In the genomic region with DNA sequence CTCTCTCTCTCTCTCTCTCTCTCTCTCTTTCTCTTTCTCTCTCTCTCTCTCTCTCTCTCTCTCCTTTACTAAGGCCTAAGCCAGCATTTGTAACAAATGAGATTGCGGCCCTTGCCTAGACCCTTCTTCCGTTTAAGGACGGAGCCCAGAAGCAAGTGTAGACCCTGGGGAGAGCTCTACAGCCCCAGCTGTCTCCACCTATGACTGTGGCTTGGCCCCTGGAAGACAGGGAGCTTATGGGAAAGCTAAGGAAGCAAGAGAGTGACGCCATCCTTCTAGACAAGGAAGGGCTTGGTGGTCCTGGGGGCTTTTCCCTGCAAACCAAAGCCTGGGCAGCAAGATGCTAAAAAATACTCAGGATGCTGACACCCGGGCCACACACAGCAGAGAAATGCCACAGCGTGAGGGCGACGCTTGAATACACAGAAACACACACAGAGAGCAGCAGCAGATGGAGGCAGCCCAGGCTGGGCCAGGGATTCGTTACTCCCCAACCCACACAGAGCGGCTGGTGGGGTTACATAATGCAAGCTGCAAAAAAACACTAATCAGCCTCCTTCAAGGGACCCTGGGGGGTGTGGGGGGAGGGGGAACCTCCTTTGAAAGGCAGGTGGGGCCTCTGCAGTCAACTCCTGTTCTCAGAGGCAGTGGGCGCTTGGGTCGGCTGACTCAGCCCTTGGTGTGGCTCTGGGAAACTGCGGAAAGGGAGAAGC, we compare ENCODE assay signal across 10 mouse cellular contexts.
DNase-seq lines count a peak whose midpoint lies in the region; ATAC-seq lines count a peak whose summit lies in the region.
"Had no signal": no experiment of that assay in that cellular context is flagged by ENCODE, and none has a peak within 500 bp of the region (broad histone marks: within the 10 kb centered on the region; RNA-seq: fewer than 3 reads in every experiment).

No protein-coding gene starts in this region.

- no peak overlapping the region for H3K4me2 ChIP-seq in forebrain, embryonic 16.5 days (ENCODE audit: low read length)
- H3K4me2 ChIP-seq: heart, embryonic 15.5 days; lung, embryonic 14.5 days had no signal

- H3K27ac ChIP-seq in forebrain, embryonic 16.5 days (ENCODE audit: low read length), result 0 out of 2 replicates have a peak overlapping the region, but pooled peaks have one; percentile 2
- H3K27ac ChIP-seq: heart, embryonic 15.5 days had no signal

- 10% methylated on average over 12 of the region's 13 CpGs for WGBS in forebrain, embryonic 16.5 days

- H3K4me1 ChIP-seq in forebrain, embryonic 16.5 days (replicated peaks; ENCODE audit: control insufficient read depth, insufficient read depth, low read length), result peaks cover 10% of the 10 kb centered on the region
- H3K4me1 ChIP-seq: heart, embryonic 15.5 days had no signal

- intact Hi-C loops in gastrocnemius, postnatal 36 days (cut with DNase I), result no loop called here

- no peaks in the 10 kb centered on the region for H3K9me3 ChIP-seq in forebrain, embryonic 16.5 days (ENCODE audit: control insufficient read depth, low read length)
- H3K9me3 ChIP-seq: heart, embryonic 15.5 days had no signal

- DNase-seq in embryo, embryonic 10.5 days (ENCODE audit: low spot score), result peak; percentile 33
- DNase-seq in embryo, embryonic 9.5 days (ENCODE audit: extremely low spot score), result no peak
- DNase-seq in layer of hippocampus, postnatal 25 days (ENCODE audit: extremely low spot score in 1 of 2, low spot score in 1 of 2), result peak; percentile 50 to 54
- DNase-seq in right cerebral cortex, adult 2 months (ENCODE audit: low spot score in 2 of 2), result peak; percentile 77 to 79
- DNase-seq in natural killer cell, adult 2 months (ENCODE audit: low spot score in 2 of 2), result no peak
- no peak for DNase-seq in gastrocnemius, postnatal 36 days
- no peak for DNase-seq in kidney, adult 9 months
- DNase-seq: lung, embryonic 14.5 days had no signal

- peak; percentile 89 for ATAC-seq in forebrain, embryonic 16.5 days

- no peak overlapping the region; the same call in 1 of the 2 replicates for H3K9ac ChIP-seq in forebrain, embryonic 16.5 days (replicated peaks; ENCODE audit: low read depth, low read length)
- H3K9ac ChIP-seq: heart, embryonic 15.5 days; lung, embryonic 14.5 days had no signal

- H3K36me3 ChIP-seq in forebrain, embryonic 16.5 days (ENCODE audit: control insufficient read depth, insufficient read depth), result no peaks in the 10 kb centered on the region
- H3K36me3 ChIP-seq: heart, embryonic 15.5 days had no signal

- H3K4me3 ChIP-seq in forebrain, embryonic 16.5 days (replicated peaks; ENCODE audit: low read length), result no peak overlapping the region
- H3K4me3 ChIP-seq: heart, embryonic 15.5 days had no signal

- H3K27me3 ChIP-seq in forebrain, embryonic 16.5 days (replicated peaks; ENCODE audit: control insufficient read depth, insufficient read depth, low read length), result no peaks in the 10 kb centered on the region

Comparison
In these comparisons a context has a peak if more than half of its experiments do, and no peak if none do; other contexts are left out.
1. DNase-seq: peak in embryo, embryonic 10.5 days (single experiment), layer of hippocampus, postnatal 25 days (2 of 2) and right cerebral cortex, adult 2 months (2 of 2); none in embryo, embryonic 9.5 days (single experiment), natural killer cell, adult 2 months (0 of 2), gastrocnemius, postnatal 36 days (0 of 2) and kidney, adult 9 months (single experiment).